In the genomic region with DNA sequence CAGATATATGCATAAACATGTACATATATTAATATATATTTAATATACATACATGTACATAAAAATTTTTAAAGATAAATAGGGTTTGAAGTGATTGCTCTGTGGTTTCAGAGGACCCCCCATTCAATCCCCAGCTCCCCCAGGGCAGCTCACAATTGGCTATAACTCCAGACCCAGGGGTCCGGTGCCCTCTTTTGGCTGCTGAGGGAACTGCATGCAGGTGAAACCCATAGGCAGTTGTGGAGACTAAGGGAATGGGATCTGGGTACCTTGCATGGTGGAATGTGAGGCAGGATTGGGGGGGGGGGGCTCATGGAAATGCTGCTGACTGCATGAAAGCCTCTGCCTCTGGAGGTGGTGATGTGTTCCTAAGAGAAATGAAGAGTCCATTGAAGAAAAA, we compare ENCODE assay signal across 9 mouse cellular contexts. TPM values are rescaled to one million over a fixed set of nuclear protein-coding genes. Genes with fewer than 3 reads are reported as not detected.
DNase-seq lines count a peak whose midpoint lies in the region; ATAC-seq and TF ChIP-seq lines count a peak whose summit lies in the region.
"Had no signal": no experiment of that assay in that cellular context is flagged by ENCODE, and none has a peak within 500 bp of the region (broad histone marks: within the 10 kb centered on the region; RNA-seq: fewer than 3 reads in every experiment).

No protein-coding gene starts in this region.

- no peak overlapping the region for H3K9ac ChIP-seq in hindbrain, postnatal 0 days (replicated peaks; ENCODE audit: low read length)
- no peak overlapping the region for H3K9ac ChIP-seq in hindbrain, embryonic 13.5 days
- no peak overlapping the region for H3K9ac ChIP-seq in liver, embryonic 13.5 days

- no peak for DNase-seq in hindbrain, postnatal 0 days (ENCODE audit: low spot score)
- peak; percentile 37 to 58 for DNase-seq in CD8-positive naive resting alpha-beta T cell, adult 2 months (ENCODE audit: low read depth in 2 of 2, low spot score in 2 of 2)
- peak; percentile 34 for DNase-seq in T-cell, adult 2 months (ENCODE audit: low spot score)
- DNase-seq in liver, embryonic 13.5 days: peak; percentile 29
- no peak for DNase-seq in left cerebral cortex, adult 8-10 months (ENCODE audit: low spot score in 2 of 2)
- no peak for DNase-seq in urinary bladder, postnatal 4 days (ENCODE audit: low spot score in 2 of 2)
- no peak for DNase-seq in frontal cortex, postnatal 25 days (ENCODE audit: low spot score in 2 of 2)

- no peak overlapping the region for H3K4me3 ChIP-seq in hindbrain, postnatal 0 days (ENCODE audit: low read length)
- H3K4me3 ChIP-seq in hindbrain, embryonic 13.5 days: no peak overlapping the region
- no peak overlapping the region for H3K4me3 ChIP-seq in liver, embryonic 13.5 days (replicated peaks)
- H3K4me3 ChIP-seq: erythroblast, embryonic 14.5 days had no signal

- H3K9me3 ChIP-seq in hindbrain, postnatal 0 days (ENCODE audit: low read length): no peaks in the 10 kb centered on the region
- H3K9me3 ChIP-seq in hindbrain, embryonic 13.5 days: no peaks in the 10 kb centered on the region
- H3K9me3 ChIP-seq in liver, embryonic 13.5 days (replicated peaks): no peaks in the 10 kb centered on the region

- WGBS in hindbrain, postnatal 0 days: 20% methylated on average over 1 of the region's 1 CpGs
- 3% methylated on average over 1 of the region's 1 CpGs for WGBS in hindbrain, embryonic 13.5 days
- WGBS in liver, embryonic 13.5 days (ENCODE audit: insufficient replicate concordance): 0% methylated on average over 1 of the region's 1 CpGs

- no peak overlapping the region for H3K27ac ChIP-seq in hindbrain, postnatal 0 days
- no peak overlapping the region for H3K27ac ChIP-seq in hindbrain, embryonic 13.5 days
- H3K27ac ChIP-seq in liver, embryonic 13.5 days: no peak overlapping the region

- TF ChIP-seq CTCF in hindbrain, postnatal 0 days (IDR thresholded peaks at IDR 0.05; ENCODE audit: low read depth): peak; percentile 57

- no peak overlapping the region for H3K4me2 ChIP-seq in hindbrain, postnatal 0 days (ENCODE audit: low read depth, low read length)
- H3K4me2 ChIP-seq in hindbrain, embryonic 13.5 days: no peak overlapping the region
- no peak overlapping the region for H3K4me2 ChIP-seq in liver, embryonic 13.5 days

- H3K27me3 ChIP-seq in hindbrain, postnatal 0 days (ENCODE audit: insufficient read depth, low read length): no peaks in the 10 kb centered on the region
- peaks cover 18% of the 10 kb centered on the region for H3K27me3 ChIP-seq in hindbrain, embryonic 13.5 days
- H3K27me3 ChIP-seq in liver, embryonic 13.5 days: peaks cover 57% of the 10 kb centered on the region

- no peak for ATAC-seq in hindbrain, postnatal 0 days
- no peak for ATAC-seq in hindbrain, embryonic 13.5 days (ENCODE audit: low FRiP score)
- no peak for ATAC-seq in liver, embryonic 13.5 days (ENCODE audit: low read depth)

- H3K4me1 ChIP-seq in hindbrain, postnatal 0 days (ENCODE audit: insufficient read depth, low read length): 0 out of 2 replicates have a peak, but pooled peaks cover 4% of the 10 kb centered on the region
- H3K4me1 ChIP-seq in hindbrain, embryonic 13.5 days (replicated peaks): peaks cover 8% of the 10 kb centered on the region
- H3K4me1 ChIP-seq in liver, embryonic 13.5 days (replicated peaks): no peaks in the 10 kb centered on the region

- no peaks in the 10 kb centered on the region for H3K36me3 ChIP-seq in hindbrain, postnatal 0 days (ENCODE audit: insufficient read depth, low read length)
- H3K36me3 ChIP-seq in hindbrain, embryonic 13.5 days: no peaks in the 10 kb centered on the region
- H3K36me3 ChIP-seq in liver, embryonic 13.5 days: no peaks in the 10 kb centered on the region

RNA-seq across cellular contexts. Expression of a gene that starts 16.2 kb away (rescaled TPM):
- 21.4 and 34.6 TPM in 2 replicates for total RNA-seq in hindbrain, postnatal 0 days (2014; rRNA removed)
- polyA plus RNA-seq in hindbrain, postnatal 0 days (2015; fragmentation: Nextera tagmentation; extraction: Ambion mirVana): 20.9 and 23.6 TPM in 2 replicates
- polyA plus RNA-seq in hindbrain, embryonic 13.5 days (2015; fragmentation: Nextera tagmentation; extraction: Ambion mirVana): 12.4 and 13.0 TPM in 2 replicates
- polyA plus RNA-seq in liver, embryonic 13.5 days (2015; fragmentation: Nextera tagmentation; extraction: Ambion mirVana): not detected in 2 replicates
- 100 to 1,000 TPM; 228 to 252 (median 243) TPM for total RNA-seq in left cerebral cortex, adult 8-10 months (2022)
- polyA plus RNA-seq: erythroblast, embryonic 14.5 days had no signal

RNA-seq across cellular contexts. Expression of a gene that starts 25.3 kb away (rescaled TPM):
- total RNA-seq in hindbrain, postnatal 0 days (2014; rRNA removed): 28.8 and 55.6 TPM in 2 replicates
- polyA plus RNA-seq in hindbrain, postnatal 0 days (2015; fragmentation: Nextera tagmentation; extraction: Ambion mirVana): 99.1 and 99.3 TPM in 2 replicates
- polyA plus RNA-seq in hindbrain, embryonic 13.5 days (2015; fragmentation: Nextera tagmentation; extraction: Ambion mirVana): 103 and 105 TPM in 2 replicates
- polyA plus RNA-seq in liver, embryonic 13.5 days (2015; fragmentation: Nextera tagmentation; extraction: Ambion mirVana): 120 and 127 TPM in 2 replicates
- total RNA-seq in left cerebral cortex, adult 8-10 months (2022): 10 to 100 TPM; 72.0 to 91.4 (median 77.3) TPM

RNA-seq across cellular contexts. Expression of a gene that starts 52.4 kb away (rescaled TPM):
- 65.5 and 80.9 TPM in 2 replicates for total RNA-seq in hindbrain, postnatal 0 days (2014; rRNA removed)
- 15.5 and 20.6 TPM in 2 replicates for polyA plus RNA-seq in hindbrain, postnatal 0 days (2015; fragmentation: Nextera tagmentation; extraction: Ambion mirVana)
- polyA plus RNA-seq in hindbrain, embryonic 13.5 days (2015; fragmentation: Nextera tagmentation; extraction: Ambion mirVana): 22.3 and 27.2 TPM in 2 replicates
- 23.0 and 26.0 TPM in 2 replicates for polyA plus RNA-seq in liver, embryonic 13.5 days (2015; fragmentation: Nextera tagmentation; extraction: Ambion mirVana)
- total RNA-seq in left cerebral cortex, adult 8-10 months (2022): 10 to 100 TPM; 66.1 to 84.8 (median 72.3) TPM

Comparison
In these comparisons a context has a peak if more than half of its experiments do, and no peak if none do; other contexts are left out.
1. DNase-seq: peak in CD8-positive naive resting alpha-beta T cell, adult 2 months (2 of 2), T-cell, adult 2 months (single experiment) and liver, embryonic 13.5 days (single experiment); none in hindbrain, postnatal 0 days (single experiment), left cerebral cortex, adult 8-10 months (0 of 2), urinary bladder, postnatal 4 days (0 of 2) and frontal cortex, postnatal 25 days (0 of 2).
2. RNA of a gene that starts 16.2 kb away (polyA plus RNA-seq): 20.9 to 23.6 TPM in hindbrain, postnatal 0 days and 12.4 to 13.0 TPM in hindbrain, embryonic 13.5 days; not detected in liver, embryonic 13.5 days; every median in the first group is over 10 times any median in the second.